In genomic region chr4:134853637-134854485, GRCm38 (mm10) we compare ENCODE assay signal across 8 mouse cellular contexts. TPM values are rescaled to one million over a fixed set of nuclear protein-coding genes. Genes with fewer than 3 reads are reported as not detected.
DNase-seq lines count a peak whose midpoint lies in the region; ATAC-seq lines count a peak whose summit lies in the region.

No protein-coding gene starts in this region.

- H3K4me2 ChIP-seq in embryonic facial prominence, embryonic 11.5 days (ENCODE audit: low read depth, low read length): peak overlapping the region; percentile 80
- peak overlapping the region; percentile 74 for H3K4me2 ChIP-seq in midbrain, embryonic 12.5 days (replicated peaks)

- peak overlapping the region; percentile 56 for H3K9ac ChIP-seq in embryonic facial prominence, embryonic 11.5 days (replicated peaks; ENCODE audit: low read length)
- peak overlapping the region; percentile 100 for H3K9ac ChIP-seq in midbrain, embryonic 12.5 days (replicated peaks)

- DNase-seq in 3134 (ENCODE audit: extremely low read depth, insufficient read length, low spot score): peak; percentile 92
- DNase-seq in adrenal gland, postnatal 25 days: peak; percentile 94
- peak; percentile 95 for DNase-seq in embryonic facial prominence, embryonic 11.5 days (ENCODE audit: low spot score)
- peak; percentile 94 to 95 for DNase-seq in heart, adult 18-20 months
- DNase-seq in kidney, adult 18-20 months: peak; percentile 96
- peak; percentile 96 for DNase-seq in limb, embryonic 10.5 days (ENCODE audit: low spot score)
- peak; percentile 91 for DNase-seq in skeletal muscle tissue, adult 2 months (ENCODE audit: low read depth, low spot score)

- no peaks in the 10 kb centered on the region for H3K36me3 ChIP-seq in embryonic facial prominence, embryonic 11.5 days (replicated peaks; ENCODE audit: control insufficient read depth, insufficient read depth, low read depth, low read length)
- no peaks in the 10 kb centered on the region for H3K36me3 ChIP-seq in limb, embryonic 10.5 days
- H3K36me3 ChIP-seq in midbrain, embryonic 12.5 days: no peaks in the 10 kb centered on the region

- no peaks in the 10 kb centered on the region for H3K27me3 ChIP-seq in embryonic facial prominence, embryonic 11.5 days (ENCODE audit: control insufficient read depth, insufficient read depth, low read length)
- H3K27me3 ChIP-seq in limb, embryonic 10.5 days (ENCODE audit: low read depth, poor library complexity, severe bottlenecking): peaks cover 28% of the 10 kb centered on the region
- H3K27me3 ChIP-seq in midbrain, embryonic 12.5 days: peaks cover 24% of the 10 kb centered on the region

- ATAC-seq in embryonic facial prominence, embryonic 11.5 days (replicated peaks; ENCODE audit: insufficient number of reproducible peaks, low FRiP score, low TSS enrichment, low read depth): peak; percentile 91
- peak; percentile 93 for ATAC-seq in midbrain, embryonic 12.5 days (ENCODE audit: low FRiP score, low read depth)

- no peaks in the 10 kb centered on the region for H3K9me3 ChIP-seq in embryonic facial prominence, embryonic 11.5 days (replicated peaks; ENCODE audit: control insufficient read depth, low read length)
- H3K9me3 ChIP-seq in limb, embryonic 10.5 days (replicated peaks): no peaks in the 10 kb centered on the region
- no peaks in the 10 kb centered on the region for H3K9me3 ChIP-seq in midbrain, embryonic 12.5 days

- peak overlapping the region; percentile 99 for H3K4me3 ChIP-seq in embryonic facial prominence, embryonic 11.5 days (ENCODE audit: low read depth, low read length)
- H3K4me3 ChIP-seq in limb, embryonic 10.5 days: peak overlapping the region; percentile 99
- peak overlapping the region; percentile 99 for H3K4me3 ChIP-seq in midbrain, embryonic 12.5 days

- WGBS in embryonic facial prominence, embryonic 11.5 days: 1% methylated on average over 87 of the region's 91 CpGs
- 2% methylated on average over 91 of the region's 91 CpGs for WGBS in limb, embryonic 10.5 days
- WGBS in midbrain, embryonic 12.5 days: 2% methylated on average over 90 of the region's 91 CpGs

- peak overlapping the region; percentile 79 for H3K27ac ChIP-seq in embryonic facial prominence, embryonic 11.5 days (replicated peaks; ENCODE audit: low read depth, low read length)
- H3K27ac ChIP-seq in limb, embryonic 10.5 days: peak overlapping the region; percentile 98
- peak overlapping the region; percentile 95 for H3K27ac ChIP-seq in midbrain, embryonic 12.5 days (replicated peaks)

- no peaks in the 10 kb centered on the region for H3K4me1 ChIP-seq in embryonic facial prominence, embryonic 11.5 days (ENCODE audit: control insufficient read depth, insufficient read depth, low read length)
- peaks cover 35% of the 10 kb centered on the region for H3K4me1 ChIP-seq in limb, embryonic 10.5 days
- peaks cover 21% of the 10 kb centered on the region for H3K4me1 ChIP-seq in midbrain, embryonic 12.5 days

RNA-seq across cellular contexts. Expression of gene Maco1, which starts 0.7 kb away (rescaled TPM):
- total RNA-seq in adrenal gland, postnatal 25 days (2021): 39.2 and 40.0 TPM in 2 replicates
- polyA plus RNA-seq in embryonic facial prominence, embryonic 11.5 days (2014; fragmentation: Nextera tagmentation; extraction: Ambion mirVana): 47.0 and 47.8 TPM in 2 replicates
- 10 to 100 TPM; 19.9 to 21.3 TPM for total RNA-seq in heart, adult 18-20 months (2021)
- 38.1 and 48.2 TPM in 2 replicates for polyA plus RNA-seq in limb, embryonic 10.5 days (2016; fragmentation: Nextera tagmentation; extraction: Ambion mirVana)
- 84.7 and 95.0 TPM in 2 replicates for polyA plus RNA-seq in midbrain, embryonic 12.5 days (2016; fragmentation: Nextera tagmentation; extraction: Ambion mirVana)

RNA-seq across cellular contexts. Expression of gene Rhd, which starts 10.5 kb away (rescaled TPM):
- total RNA-seq in adrenal gland, postnatal 25 days (2021): 0.33 TPM in 1 of 2 replicates, not detected in the other
- 13.7 and 19.7 TPM in 2 replicates for polyA plus RNA-seq in embryonic facial prominence, embryonic 11.5 days (2014; fragmentation: Nextera tagmentation; extraction: Ambion mirVana)
- 1 to 10 TPM; 6.9 TPM for total RNA-seq in heart, adult 18-20 months (2021)
- polyA plus RNA-seq in limb, embryonic 10.5 days (2016; fragmentation: Nextera tagmentation; extraction: Ambion mirVana): 9.7 and 9.8 TPM in 2 replicates
- 7.3 and 8.9 TPM in 2 replicates for polyA plus RNA-seq in midbrain, embryonic 12.5 days (2016; fragmentation: Nextera tagmentation; extraction: Ambion mirVana)

Comparison
In these comparisons a context has a peak if more than half of its experiments do, and no peak if none do; other contexts are left out.
1. Peak in every context shown above with its lines: DNase-seq, ATAC-seq, H3K4me3 ChIP-seq and H3K27ac ChIP-seq.